Mouse (Mus musculus): Measurements from ENCODE around the gene Rnf181. TPM values are rescaled to one million over a fixed set of nuclear protein-coding genes. Genes with fewer than 3 reads are reported as not detected.

Rnf181 gene
- polyA plus RNA-seq, 1 experiment from 2014 or later = 95.4 TPM

- peak within 1 kb of the TSS; percentile 75 for H3K4me2 ChIP-seq
- peaks cover 6% of the 10 kb centered on the region for H3K36me3 ChIP-seq (ENCODE audit: control insufficient read depth, insufficient read depth, low read length)
- no peaks in the 10 kb centered on the region for H3K9me3 ChIP-seq (replicated peaks; ENCODE audit: control insufficient read depth, low read length)
- ATAC-seq (replicated peaks; ENCODE audit: insufficient number of reproducible peaks, low FRiP score, low TSS enrichment) = peak; percentile 85
- H3K9ac ChIP-seq (ENCODE audit: low read depth, low read length) = peak within 1 kb of the TSS; percentile 75
- WGBS (ENCODE audit: insufficient replicate concordance) = 1% methylated on average over 45 of the region's 49 CpGs
- no peaks in the 10 kb centered on the region for H3K27me3 ChIP-seq (ENCODE audit: control insufficient read depth, insufficient read depth, low read length)
- H3K4me1 ChIP-seq (ENCODE audit: control insufficient read depth, insufficient read depth, low read length) = no peaks in the 10 kb centered on the region
- peak within 1 kb of the TSS; percentile 62 for H3K4me3 ChIP-seq (ENCODE audit: low read depth, low read length)
- H3K27ac ChIP-seq (ENCODE audit: low read depth, low read length) = peak within 1 kb of the TSS; percentile 78
Observed at GRCm38 (mm10) chr6:72380131-72380770, 13.5 kb upstream of the Rnf181 start, which contains the start of gene Vamp5. Gene Vamp5, minus strand, starts transcription at chr6:72380468.

GRCm38 (mm10) chr6:72379377-72380130 is 12.8 kb upstream of the Rnf181 start:
- Histone ChIP-seq H3K4me1 (ENCODE audit: control insufficient read depth, insufficient read depth, low read length) (no peaks in the 10 kb centered on the region), H3K4me2 (peak overlapping the region; percentile 75), H3K27me3 (ENCODE audit: control insufficient read depth, insufficient read depth, low read length) (no peaks in the 10 kb centered on the region), H3K4me3 (ENCODE audit: low read depth, low read length) (peak overlapping the region; percentile 62), H3K9me3 (replicated peaks; ENCODE audit: control insufficient read depth, low read length) (no peaks in the 10 kb centered on the region), H3K27ac (ENCODE audit: low read depth, low read length) (peak overlapping the region; percentile 78), H3K9ac (ENCODE audit: low read depth, low read length) (peak overlapping the region; percentile 75), H3K36me3 (ENCODE audit: control insufficient read depth, insufficient read depth, low read length) (0 out of 2 replicates have a peak, but pooled peaks cover 1% of the 10 kb centered on the region)
- 0 out of 2 replicates have a peak, but pooled peaks have one; percentile 7 for ATAC-seq (replicated peaks; ENCODE audit: insufficient number of reproducible peaks, low FRiP score, low TSS enrichment)
- WGBS (ENCODE audit: insufficient replicate concordance) = 37% methylated on average over 7 of the region's 7 CpGs

- Histone ChIP-seq H3K4me2 (peak overlapping the region; percentile 75; the same call in 1 of the 2 replicates), H3K9ac (ENCODE audit: low read depth, low read length) (no peak overlapping the region), H3K36me3 (ENCODE audit: control insufficient read depth, insufficient read depth, low read length) (no peaks in the 10 kb centered on the region), H3K27me3 (ENCODE audit: control insufficient read depth, insufficient read depth, low read length) (no peaks in the 10 kb centered on the region), H3K9me3 (replicated peaks; ENCODE audit: control insufficient read depth, low read length) (no peaks in the 10 kb centered on the region), H3K27ac (ENCODE audit: low read depth, low read length) (no peak overlapping the region), H3K4me1 (ENCODE audit: control insufficient read depth, insufficient read depth, low read length) (peaks cover 6% of the 10 kb centered on the region), H3K4me3 (ENCODE audit: low read depth, low read length) (no peak overlapping the region; the same call in 1 of the 2 replicates)
- no peak for ATAC-seq (replicated peaks; ENCODE audit: insufficient number of reproducible peaks, low FRiP score, low TSS enrichment)
- 82% methylated on average over 8 of the region's 8 CpGs for WGBS (ENCODE audit: insufficient replicate concordance)
Observed at GRCm38 (mm10) chr6:72378510-72379234, 11.9 kb upstream of the Rnf181 start.

GRCm38 (mm10) chr6:72374820-72375563 is 8.2 kb upstream of the Rnf181 start:
- Histone ChIP-seq H3K9me3 (replicated peaks; ENCODE audit: control insufficient read depth, low read length) (no peaks in the 10 kb centered on the region), H3K4me3 (ENCODE audit: low read depth, low read length) (no peak overlapping the region), H3K4me1 (ENCODE audit: control insufficient read depth, insufficient read depth, low read length) (peaks cover 20% of the 10 kb centered on the region), H3K27ac (ENCODE audit: low read depth, low read length) (no peak overlapping the region), H3K27me3 (ENCODE audit: control insufficient read depth, insufficient read depth, low read length) (no peaks in the 10 kb centered on the region), H3K4me2 (no peak overlapping the region; the same call in 1 of the 2 replicates), H3K36me3 (ENCODE audit: control insufficient read depth, insufficient read depth, low read length) (no peaks in the 10 kb centered on the region), H3K9ac (ENCODE audit: low read depth, low read length) (no peak overlapping the region)
- 66% methylated on average over 15 of the region's 15 CpGs for WGBS (ENCODE audit: insufficient replicate concordance)
- ATAC-seq (replicated peaks; ENCODE audit: insufficient number of reproducible peaks, low FRiP score, low TSS enrichment) = no peak

GRCm38 (mm10) chr6:72374206-72374605 is 7.5 kb upstream of the Rnf181 start:
- no peak overlapping the region for H3K9ac ChIP-seq (ENCODE audit: low read depth, low read length)
- H3K4me1 ChIP-seq (ENCODE audit: control insufficient read depth, insufficient read depth, low read length) = peaks cover 20% of the 10 kb centered on the region
- no peaks in the 10 kb centered on the region for H3K27me3 ChIP-seq (ENCODE audit: control insufficient read depth, insufficient read depth, low read length)
- no peaks in the 10 kb centered on the region for H3K9me3 ChIP-seq (replicated peaks; ENCODE audit: control insufficient read depth, low read length)
- no peak overlapping the region for H3K4me3 ChIP-seq (ENCODE audit: low read depth, low read length)
- no peak overlapping the region for H3K27ac ChIP-seq (ENCODE audit: low read depth, low read length)
- WGBS (ENCODE audit: insufficient replicate concordance) = 44% methylated on average over 7 of the region's 7 CpGs
- ATAC-seq (replicated peaks; ENCODE audit: insufficient number of reproducible peaks, low FRiP score, low TSS enrichment) = no peak
- no peaks in the 10 kb centered on the region for H3K36me3 ChIP-seq (ENCODE audit: control insufficient read depth, insufficient read depth, low read length)
- 0 out of 2 replicates have a peak overlapping the region, but pooled peaks have one; percentile 4 for H3K4me2 ChIP-seq

GRCm38 (mm10) chr6:72373184-72373583 is 6.4 kb upstream of the Rnf181 start:
- no peak overlapping the region for H3K4me2 ChIP-seq
- no peak overlapping the region for H3K4me3 ChIP-seq (ENCODE audit: low read depth, low read length)
- no peaks in the 10 kb centered on the region for H3K27me3 ChIP-seq (ENCODE audit: control insufficient read depth, insufficient read depth, low read length)
- H3K36me3 ChIP-seq (ENCODE audit: control insufficient read depth, insufficient read depth, low read length) = no peaks in the 10 kb centered on the region
- WGBS (ENCODE audit: insufficient replicate concordance) = 84% methylated on average over 4 of the region's 4 CpGs
- peaks cover 20% of the 10 kb centered on the region for H3K4me1 ChIP-seq (ENCODE audit: control insufficient read depth, insufficient read depth, low read length)
- 0 out of 2 replicates have a peak overlapping the region, but pooled peaks have one; percentile 10 for H3K27ac ChIP-seq (ENCODE audit: low read depth, low read length)
- H3K9me3 ChIP-seq (replicated peaks; ENCODE audit: control insufficient read depth, low read length) = no peaks in the 10 kb centered on the region
- no peak overlapping the region for H3K9ac ChIP-seq (ENCODE audit: low read depth, low read length)
- ATAC-seq (replicated peaks; ENCODE audit: insufficient number of reproducible peaks, low FRiP score, low TSS enrichment) = no peak

- Histone ChIP-seq H3K36me3 (ENCODE audit: control insufficient read depth, insufficient read depth, low read length) (no peaks in the 10 kb centered on the region), H3K4me1 (ENCODE audit: control insufficient read depth, insufficient read depth, low read length) (peaks cover 20% of the 10 kb centered on the region), H3K27ac (ENCODE audit: low read depth, low read length) (peak overlapping the region; percentile 88), H3K4me2 (peak overlapping the region; percentile 1; the same call in 1 of the 2 replicates), H3K9ac (ENCODE audit: low read depth, low read length) (peak overlapping the region; percentile 46; the same call in 1 of the 2 replicates), H3K9me3 (replicated peaks; ENCODE audit: control insufficient read depth, low read length) (no peaks in the 10 kb centered on the region), H3K27me3 (ENCODE audit: control insufficient read depth, insufficient read depth, low read length) (no peaks in the 10 kb centered on the region), H3K4me3 (ENCODE audit: low read depth, low read length) (no peak overlapping the region)
- WGBS (ENCODE audit: insufficient replicate concordance) = 24% methylated on average over 1 of the region's 1 CpGs
- no peak for ATAC-seq (replicated peaks; ENCODE audit: insufficient number of reproducible peaks, low FRiP score, low TSS enrichment)
Observed at GRCm38 (mm10) chr6:72371571-72371970, 4.8 kb upstream of the Rnf181 start.

- Histone ChIP-seq H3K4me1 (ENCODE audit: control insufficient read depth, insufficient read depth, low read length) (peaks cover 20% of the 10 kb centered on the region), H3K4me3 (ENCODE audit: low read depth, low read length) (no peak overlapping the region), H3K4me2 (peak overlapping the region; percentile 1; the same call in 1 of the 2 replicates), H3K36me3 (ENCODE audit: control insufficient read depth, insufficient read depth, low read length) (no peaks in the 10 kb centered on the region), H3K27ac (ENCODE audit: low read depth, low read length) (peak overlapping the region; percentile 88), H3K27me3 (ENCODE audit: control insufficient read depth, insufficient read depth, low read length) (no peaks in the 10 kb centered on the region), H3K9me3 (replicated peaks; ENCODE audit: control insufficient read depth, low read length) (no peaks in the 10 kb centered on the region), H3K9ac (ENCODE audit: low read depth, low read length) (peak overlapping the region; percentile 46; the same call in 1 of the 2 replicates)
- peak; percentile 56 for ATAC-seq (replicated peaks; ENCODE audit: insufficient number of reproducible peaks, low FRiP score, low TSS enrichment)
- WGBS (ENCODE audit: insufficient replicate concordance) = 22% methylated on average over 5 of the region's 5 CpGs
Observed at GRCm38 (mm10) chr6:72371147-72371546, 4.4 kb upstream of the Rnf181 start.
